Comparison of ENCODE assay signal across 28 mouse cellular contexts in genomic region chr2:147942591-147942990, GRCm38 (mm10).
DNase-seq lines count a peak whose midpoint lies in the region; ATAC-seq and TF ChIP-seq lines count a peak whose summit lies in the region.
"Had no signal": no experiment of that assay in that cellular context is flagged by ENCODE, and none has a peak within 500 bp of the region (broad histone marks: within the 10 kb centered on the region; RNA-seq: fewer than 3 reads in every experiment).

No protein-coding gene starts in this region.

- no peak overlapping the region for H3K4me2 ChIP-seq in liver, embryonic 13.5 days
- no peak overlapping the region for H3K4me2 ChIP-seq in stomach, embryonic 14.5 days (replicated peaks; ENCODE audit: low read depth, low read length)
- H3K4me2 ChIP-seq: heart, embryonic 15.5 days; limb, embryonic 12.5 days; midbrain, embryonic 13.5 days; neural tube, embryonic 13.5 days had no signal

- TF ChIP-seq POLR2A in heart, adult 2 months (IDR thresholded peaks at IDR 0.05; ENCODE audit: insufficient read depth, low read depth, low read length): no peak

- no peaks in the 10 kb centered on the region for H3K9me3 ChIP-seq in liver, embryonic 13.5 days (replicated peaks)
- H3K9me3 ChIP-seq in stomach, embryonic 14.5 days (ENCODE audit: control insufficient read depth, low read depth, low read length): no peaks in the 10 kb centered on the region
- H3K9me3 ChIP-seq: heart, embryonic 10.5 days; heart, embryonic 15.5 days; limb, embryonic 12.5 days; midbrain, embryonic 13.5 days; neural tube, embryonic 13.5 days had no signal

- H3K79me2 ChIP-seq in heart, adult 2 months (replicated peaks; ENCODE audit: control insufficient read depth, insufficient read depth, low read length): no peaks in the 10 kb centered on the region

- 60% methylated on average over 4 of the region's 4 CpGs for WGBS in heart, adult 2 months
- WGBS in liver, embryonic 13.5 days (ENCODE audit: insufficient replicate concordance): 58% methylated on average over 4 of the region's 4 CpGs
- WGBS in stomach, embryonic 14.5 days: 48% methylated on average over 4 of the region's 4 CpGs

- H3K4me1 ChIP-seq in heart, adult 2 months (ENCODE audit: control insufficient read depth, insufficient read depth, low read length): no peaks in the 10 kb centered on the region
- H3K4me1 ChIP-seq in liver, embryonic 13.5 days (replicated peaks): 0 out of 2 replicates have a peak, but pooled peaks cover 3% of the 10 kb centered on the region
- H3K4me1 ChIP-seq in stomach, embryonic 14.5 days (ENCODE audit: control insufficient read depth, insufficient read depth, low read length): 0 out of 2 replicates have a peak, but pooled peaks cover 6% of the 10 kb centered on the region
- H3K4me1 ChIP-seq: heart, embryonic 10.5 days; heart, embryonic 15.5 days; limb, embryonic 12.5 days; midbrain, embryonic 13.5 days; neural tube, embryonic 13.5 days had no signal

- H3K9ac ChIP-seq in heart, adult 2 months (ENCODE audit: low read depth, low read length): no peak overlapping the region
- H3K9ac ChIP-seq in liver, embryonic 13.5 days: no peak overlapping the region
- H3K9ac ChIP-seq in stomach, embryonic 14.5 days (replicated peaks; ENCODE audit: low read depth, low read length): no peak overlapping the region
- H3K9ac ChIP-seq: heart, embryonic 15.5 days; limb, embryonic 12.5 days; midbrain, embryonic 13.5 days; neural tube, embryonic 13.5 days had no signal

- no peaks in the 10 kb centered on the region for H3K27me3 ChIP-seq in heart, adult 2 months (ENCODE audit: control insufficient read depth, insufficient read depth, low read length)
- no peaks in the 10 kb centered on the region for H3K27me3 ChIP-seq in liver, embryonic 13.5 days
- H3K27me3 ChIP-seq in stomach, embryonic 14.5 days (ENCODE audit: control insufficient read depth, insufficient read depth, low read length): no peaks in the 10 kb centered on the region
- H3K27me3 ChIP-seq: heart, embryonic 15.5 days; limb, embryonic 12.5 days; midbrain, embryonic 13.5 days; neural tube, embryonic 13.5 days had no signal

- no peaks in the 10 kb centered on the region for H3K36me3 ChIP-seq in heart, adult 2 months (ENCODE audit: control insufficient read depth, insufficient read depth, low read length)
- H3K36me3 ChIP-seq in liver, embryonic 13.5 days: no peaks in the 10 kb centered on the region
- H3K36me3 ChIP-seq in stomach, embryonic 14.5 days (ENCODE audit: control insufficient read depth, insufficient read depth, low read length): no peaks in the 10 kb centered on the region
- H3K36me3 ChIP-seq: G1E; heart, embryonic 10.5 days; heart, embryonic 15.5 days; limb, embryonic 12.5 days; midbrain, embryonic 13.5 days; neural tube, embryonic 13.5 days had no signal

- TF ChIP-seq CTCF in heart, adult 2 months (IDR thresholded peaks at IDR 0.05): no peak
- no peak for TF ChIP-seq CTCF in layer of hippocampus, adult 2 months (conservative IDR thresholded peaks at IDR 0.05)

- TF ChIP-seq EP300 in heart, adult 2 months (IDR thresholded peaks at IDR 0.05; ENCODE audit: insufficient read depth, low read depth, low read length): no peak

- peak; percentile 73 for ATAC-seq in liver, embryonic 13.5 days (ENCODE audit: low read depth)
- no peak for ATAC-seq in stomach, embryonic 14.5 days (ENCODE audit: insufficient number of reproducible peaks, insufficient read depth, low FRiP score, low read depth)
- ATAC-seq: forebrain, embryonic 16.5 days; hindbrain, postnatal 0 days; intestine, postnatal 0 days; midbrain, embryonic 13.5 days had no signal

- no peak overlapping the region for H3K4me3 ChIP-seq in heart, adult 2 months
- no peak overlapping the region for H3K4me3 ChIP-seq in liver, embryonic 13.5 days (replicated peaks)
- H3K4me3 ChIP-seq in stomach, embryonic 14.5 days (ENCODE audit: low read depth, low read length): no peak overlapping the region
- H3K4me3 ChIP-seq in layer of hippocampus, adult 2 months: no peak overlapping the region
- H3K4me3 ChIP-seq: erythroblast, embryonic 14.5 days; heart, embryonic 10.5 days; heart, embryonic 15.5 days; limb, embryonic 12.5 days; midbrain, embryonic 13.5 days; neural tube, embryonic 13.5 days had no signal

- H3K27ac ChIP-seq in heart, adult 2 months: no peak overlapping the region
- peak overlapping the region; percentile 39; the same call in 1 of the 2 replicates for H3K27ac ChIP-seq in liver, embryonic 13.5 days
- H3K27ac ChIP-seq in stomach, embryonic 14.5 days (ENCODE audit: low read length): 0 out of 2 replicates have a peak overlapping the region, but pooled peaks have one; percentile 6
- no peak overlapping the region for H3K27ac ChIP-seq in layer of hippocampus, adult 2 months
- H3K27ac ChIP-seq: heart, embryonic 10.5 days; heart, embryonic 15.5 days; hindbrain, postnatal 0 days; kidney, postnatal 0 days; limb, embryonic 12.5 days; macrophage; midbrain, embryonic 13.5 days; neural tube, embryonic 13.5 days had no signal

- intact Hi-C loops in heart, adult 2 months (cut with DNase I): no loop called here

- DNase-seq in heart, adult 11 months: peak; percentile 53
- no peak for DNase-seq in heart, adult 2 months
- peak; percentile 21 for DNase-seq in liver
- no peak for DNase-seq in liver, embryonic 13.5 days
- no peak for DNase-seq in spleen, adult 18-20 months
- no peak for DNase-seq in layer of hippocampus, adult 2 months (ENCODE audit: low spot score in 2 of 2)
- no peak for DNase-seq in thymus, postnatal 0 days (ENCODE audit: low spot score)
- DNase-seq: adrenal gland, postnatal 14 days; cerebellum, adult 18-20 months; cerebellum, postnatal 10 days; gastrocnemius, postnatal 10 days; lung, adult 2 months; lung, postnatal 10 days; right cerebral cortex, postnatal 14 days; thymus, postnatal 14 days had no signal

Comparison
In these comparisons a context has a peak if more than half of its experiments do, and no peak if none do; other contexts are left out.
1. DNase-seq: peak in heart, adult 11 months (single experiment) and liver (single experiment); none in heart, adult 2 months (0 of 2), liver, embryonic 13.5 days (single experiment), spleen, adult 18-20 months (0 of 2), layer of hippocampus, adult 2 months (0 of 2) and thymus, postnatal 0 days (single experiment).
2. H3K27ac ChIP-seq: peak in liver, embryonic 13.5 days (single experiment) and stomach, embryonic 14.5 days (single experiment); none in heart, adult 2 months (single experiment) and layer of hippocampus, adult 2 months (single experiment).